Mouse (Mus musculus): ENCODE measurements at regions not wholly inside any gene's neighbourhood (a gene's known extent, or its start where the extent isn't known, plus 50 kb on each side); places are given as distances from the start of the nearest gene placed in this dataset.
"Not testable (repeated sequence)": the region's sequence is repeated elsewhere in the genome, so short reads cannot be mapped to it uniquely, and the experiment has no call there.

DNA sequence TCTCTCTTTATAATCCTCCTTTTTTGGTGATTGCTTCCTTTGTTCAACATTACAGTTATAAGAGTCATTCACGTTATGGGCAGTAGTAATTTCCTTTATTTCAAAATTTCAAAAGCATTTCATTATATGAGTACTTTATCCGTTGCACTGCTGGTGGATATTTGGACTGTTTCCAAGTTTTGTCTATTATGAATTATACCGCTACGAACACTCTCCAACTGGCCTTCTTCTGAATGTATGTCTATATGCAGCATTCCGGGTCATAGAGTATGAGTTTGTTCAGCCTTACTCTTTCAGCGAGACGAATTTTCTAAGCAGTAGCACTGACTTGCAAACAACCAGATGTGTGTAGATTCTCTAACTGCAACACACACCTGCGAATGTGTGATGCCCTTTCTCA lies 57.8 kb downstream of the Dusp6 start:
- no peak for DNase-seq

DNA sequence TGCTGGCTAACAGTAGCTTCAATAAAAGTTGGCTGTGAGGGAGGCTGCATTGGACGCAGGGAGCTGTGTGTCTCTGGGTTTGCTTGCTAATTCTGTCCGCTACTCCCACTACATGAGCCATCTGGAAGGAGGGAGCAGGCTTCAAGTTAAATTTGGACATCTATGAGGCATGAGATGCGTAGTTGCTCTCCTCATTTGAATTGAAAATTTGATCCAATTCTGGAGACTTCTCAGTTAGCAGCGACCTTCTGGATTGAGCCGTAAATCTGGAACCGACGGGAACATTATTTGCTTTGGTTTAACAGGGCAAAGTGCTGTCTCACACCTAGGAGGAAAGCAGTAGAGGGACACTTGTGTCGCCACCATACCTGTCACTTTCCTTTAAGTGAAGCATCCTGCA lies 60.3 kb downstream of the Dusp6 start:
- DNase-seq = no peak

DNA sequence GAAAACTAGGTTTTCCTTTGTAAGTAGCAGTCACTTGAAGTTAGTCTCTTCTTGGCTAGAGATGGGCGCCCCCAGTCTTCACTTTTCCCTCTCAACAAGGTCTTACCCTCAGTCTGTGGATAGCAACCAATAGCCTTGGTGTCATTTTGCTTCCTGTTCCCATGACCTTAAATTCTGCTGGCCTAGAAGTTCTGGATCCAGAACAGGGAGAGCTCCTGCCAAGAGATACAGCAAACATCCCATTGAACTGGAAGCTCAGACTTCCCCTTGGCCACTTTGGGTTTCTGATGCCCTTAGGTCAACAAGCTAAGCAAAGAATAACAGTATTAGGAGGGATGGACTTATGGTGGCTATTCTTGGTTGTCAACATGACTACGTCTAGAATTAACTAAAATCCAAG lies 64.5 kb downstream of the Dusp6 start:
- no peak for DNase-seq

DNA sequence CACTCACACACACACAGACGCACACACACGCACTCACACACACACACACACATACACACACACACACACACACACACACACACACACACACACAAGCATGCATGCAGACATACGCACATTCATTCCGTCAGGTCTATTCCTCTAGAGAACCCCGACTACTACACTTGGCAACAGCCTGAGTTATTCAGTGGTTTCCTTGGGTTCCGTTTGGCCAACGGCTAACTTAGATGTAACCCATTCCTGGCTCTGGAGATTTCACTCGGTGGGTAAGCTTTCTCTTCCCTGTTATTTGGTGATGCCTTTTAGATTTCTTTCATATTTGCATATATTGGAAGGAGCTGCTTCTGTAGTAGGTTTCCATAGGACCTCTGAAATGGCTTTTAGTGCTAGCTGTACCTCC lies 65.5 kb downstream of the Dusp6 start:
- DNase-seq = no peak

DNA sequence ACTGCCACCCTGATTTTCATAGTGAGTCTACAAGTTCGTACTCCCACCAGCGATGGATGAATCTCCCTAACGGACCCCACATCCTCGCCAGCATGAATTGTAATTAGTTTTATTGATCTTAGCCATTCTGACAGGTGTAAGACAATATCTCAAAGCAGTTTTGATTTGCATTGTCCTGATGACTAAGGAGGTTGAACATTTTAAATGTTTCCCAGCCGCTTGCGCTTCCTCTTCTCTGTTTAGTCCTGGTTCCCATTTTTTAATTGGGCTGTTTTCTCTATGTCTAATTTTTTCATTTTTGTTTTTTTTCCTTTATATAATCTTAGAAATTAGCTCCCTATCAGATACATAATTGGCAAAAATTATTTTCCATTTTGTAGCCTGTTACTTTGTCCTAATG lies 66.4 kb downstream of the Dusp6 start:
- no peak for DNase-seq

DNA sequence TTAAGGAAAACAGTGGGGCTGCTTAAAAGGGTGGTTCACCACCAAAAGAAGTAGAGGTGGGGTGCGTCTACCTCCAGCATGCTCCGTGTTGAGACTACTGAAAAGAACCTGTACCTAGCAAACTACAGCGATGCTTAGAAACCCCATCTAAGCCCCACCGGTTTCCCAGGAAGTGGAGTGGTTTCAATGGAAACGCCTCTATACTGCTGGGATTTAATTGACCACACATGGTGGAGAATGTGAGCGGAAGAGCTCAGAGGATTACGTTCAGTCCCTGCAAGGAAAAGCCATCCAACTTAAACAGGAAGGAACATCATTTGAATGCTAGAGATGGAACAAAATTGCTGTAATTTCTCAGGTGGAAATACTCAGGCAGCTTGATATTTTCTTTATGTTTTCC lies 67.5 kb downstream of the Dusp6 start:
- no peak for DNase-seq

DNA sequence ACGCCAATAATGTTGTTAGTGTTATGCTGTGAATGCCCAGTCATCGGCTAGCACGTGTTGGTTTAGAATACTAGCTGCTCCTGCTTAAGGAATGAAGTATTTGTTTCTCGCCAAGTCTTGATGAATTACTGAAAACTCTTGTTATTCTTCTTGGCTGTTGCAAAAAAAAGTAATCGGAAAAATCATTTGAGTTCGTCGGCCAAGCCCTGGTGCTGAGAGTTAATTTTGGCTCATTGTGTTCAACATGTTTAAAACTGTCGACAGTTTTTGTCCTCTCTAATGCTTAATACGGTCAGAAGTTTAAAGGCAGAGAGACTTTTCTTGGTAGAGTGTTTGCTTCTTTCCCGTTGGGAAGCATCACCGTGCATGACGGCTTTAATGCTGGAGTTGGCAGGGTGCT lies 68.8 kb downstream of the Dusp6 start:
- DNase-seq = no peak

DNA sequence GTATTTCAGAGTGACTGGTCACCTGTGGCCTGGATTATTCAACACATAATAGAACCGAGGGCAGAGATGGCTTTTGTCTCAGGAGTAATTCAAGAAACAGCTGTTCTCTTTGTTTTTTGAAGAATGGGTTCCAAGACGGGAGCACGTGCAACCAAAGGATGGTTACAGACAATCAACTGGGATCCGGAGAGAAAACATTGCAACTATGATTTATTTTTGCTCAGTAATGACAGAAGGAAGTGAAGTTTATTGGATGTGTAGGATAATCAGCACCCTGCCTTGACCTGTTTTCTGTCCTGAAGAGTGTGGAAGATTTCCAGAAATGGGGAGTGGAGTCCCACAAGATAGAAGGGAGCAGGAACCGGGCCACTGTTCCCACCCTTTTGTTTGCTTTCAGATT lies 70.8 kb downstream of the Dusp6 start:
- DNase-seq = no peak

DNA sequence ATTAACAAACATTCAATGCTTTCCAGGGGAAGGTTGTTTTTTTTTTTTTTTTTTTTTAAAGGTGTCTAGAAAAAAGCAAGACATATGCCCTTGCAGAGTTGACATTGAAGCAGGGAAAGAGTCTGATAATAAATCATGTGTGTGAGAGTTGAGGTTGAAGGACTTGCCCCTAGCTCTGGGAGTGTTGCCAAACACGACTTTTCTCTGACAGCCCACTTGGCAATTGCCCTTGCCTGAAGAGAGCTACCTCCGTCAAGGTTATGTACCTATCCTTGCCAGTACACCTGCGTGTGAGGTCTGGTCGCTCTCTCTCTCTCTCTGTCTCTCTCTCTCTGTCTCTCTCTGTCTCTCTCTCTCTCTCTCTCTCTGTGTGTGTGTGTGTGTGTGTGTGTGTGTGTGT lies 73.1 kb downstream of the Dusp6 start:
- DNase-seq = no peak

DNA sequence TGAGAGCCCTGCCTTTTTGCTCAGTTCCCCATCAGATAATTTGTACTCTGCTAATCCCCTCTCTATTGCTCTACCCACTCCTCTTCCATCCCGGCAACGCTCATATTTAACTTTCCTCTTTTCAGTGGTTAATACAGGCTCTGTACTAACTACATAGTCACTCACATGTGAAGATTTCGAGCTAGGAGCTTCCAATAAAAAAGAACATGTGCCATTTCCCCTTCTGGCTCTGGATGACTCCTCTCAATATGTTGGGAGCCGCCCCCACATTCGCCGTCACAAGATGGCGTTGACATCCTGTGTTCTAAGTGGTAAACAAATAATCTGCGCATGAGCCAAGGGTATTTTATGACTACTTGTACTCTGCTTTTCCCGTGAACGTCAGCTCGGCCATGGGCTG lies 75.8 kb downstream of the Dusp6 start:
- not testable (repeated sequence) for DNase-seq

DNA sequence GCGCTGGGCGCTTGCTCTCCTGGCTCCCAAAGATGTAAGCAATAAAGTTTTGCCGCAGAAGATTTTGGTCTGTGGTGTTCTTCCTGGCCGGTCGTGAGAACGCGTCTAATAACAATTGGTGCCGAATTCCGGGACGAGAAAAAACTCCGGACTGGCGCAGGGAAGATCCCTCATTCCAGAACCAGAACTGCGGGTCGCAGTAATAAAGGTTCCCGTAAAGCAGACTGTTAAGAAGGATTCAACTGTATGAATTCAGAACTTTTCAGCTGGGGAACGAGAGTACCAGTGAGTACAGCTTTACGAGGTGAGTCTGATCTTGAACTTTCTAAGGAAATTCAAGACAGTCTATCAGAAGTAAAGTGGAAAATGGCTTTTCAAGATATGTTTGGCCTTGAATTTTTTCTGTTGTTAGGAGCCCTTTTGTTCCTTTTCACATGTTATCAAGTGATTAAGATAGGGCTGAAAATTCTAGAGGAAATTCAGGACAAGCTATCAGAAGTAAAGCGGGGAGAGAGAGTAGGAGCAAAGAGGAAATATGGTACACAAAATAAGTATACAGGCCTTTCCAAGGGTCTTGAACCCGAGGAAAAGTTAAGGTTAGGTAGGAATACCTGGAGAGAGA lies 76.4 kb downstream of the Dusp6 start:
- not testable (repeated sequence) for DNase-seq

DNA sequence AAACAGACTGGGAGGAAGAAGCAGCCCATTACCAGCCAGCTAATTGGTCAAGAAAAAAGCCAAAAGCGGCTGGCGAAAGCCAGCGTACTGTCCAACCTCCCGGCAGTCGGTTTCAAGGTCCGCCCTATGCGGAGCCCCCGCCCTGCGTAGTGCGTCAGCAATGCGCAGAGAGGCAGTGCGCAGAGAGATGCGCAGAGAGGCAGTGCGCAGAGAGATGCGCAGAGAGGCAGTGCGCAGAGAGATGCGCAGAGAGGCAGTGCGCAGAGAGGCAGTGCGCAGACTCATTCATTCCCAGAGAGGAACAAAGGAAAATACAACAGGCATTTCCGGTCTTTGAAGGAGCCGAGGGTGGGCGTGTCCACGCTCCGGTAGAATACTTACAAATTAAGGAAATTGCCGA lies 77.0 kb downstream of the Dusp6 start:
- not testable (repeated sequence) for DNase-seq

DNA sequence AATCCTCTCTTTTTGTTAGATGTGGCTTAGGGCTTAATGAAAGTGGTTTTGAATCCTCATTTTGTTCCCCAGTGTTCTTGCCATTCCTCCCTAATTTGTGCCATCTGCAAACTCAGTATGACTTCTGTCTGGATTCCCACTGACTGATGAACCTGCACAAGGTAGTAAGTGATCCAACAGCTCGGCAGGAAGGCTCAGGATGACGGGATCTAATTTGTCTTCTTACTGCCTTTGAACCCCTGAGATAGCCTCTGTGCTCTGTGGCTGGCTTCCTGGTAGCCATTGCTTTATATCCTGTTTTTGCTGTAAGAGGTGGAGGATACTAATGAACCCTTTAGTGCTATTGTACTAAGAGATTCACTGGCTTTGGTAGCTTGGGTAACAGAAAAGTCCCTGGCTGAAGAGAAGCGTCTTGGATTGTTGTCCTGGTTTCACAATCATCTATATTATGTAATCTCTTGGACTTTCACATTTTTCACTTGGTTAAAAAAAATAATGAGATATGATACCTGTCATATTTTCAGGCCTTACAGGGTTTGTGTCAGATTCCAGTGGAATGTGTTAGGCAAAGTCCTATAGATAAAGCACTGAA lies 86.2 kb downstream of the Dusp6 start:
- no peak for DNase-seq

DNA sequence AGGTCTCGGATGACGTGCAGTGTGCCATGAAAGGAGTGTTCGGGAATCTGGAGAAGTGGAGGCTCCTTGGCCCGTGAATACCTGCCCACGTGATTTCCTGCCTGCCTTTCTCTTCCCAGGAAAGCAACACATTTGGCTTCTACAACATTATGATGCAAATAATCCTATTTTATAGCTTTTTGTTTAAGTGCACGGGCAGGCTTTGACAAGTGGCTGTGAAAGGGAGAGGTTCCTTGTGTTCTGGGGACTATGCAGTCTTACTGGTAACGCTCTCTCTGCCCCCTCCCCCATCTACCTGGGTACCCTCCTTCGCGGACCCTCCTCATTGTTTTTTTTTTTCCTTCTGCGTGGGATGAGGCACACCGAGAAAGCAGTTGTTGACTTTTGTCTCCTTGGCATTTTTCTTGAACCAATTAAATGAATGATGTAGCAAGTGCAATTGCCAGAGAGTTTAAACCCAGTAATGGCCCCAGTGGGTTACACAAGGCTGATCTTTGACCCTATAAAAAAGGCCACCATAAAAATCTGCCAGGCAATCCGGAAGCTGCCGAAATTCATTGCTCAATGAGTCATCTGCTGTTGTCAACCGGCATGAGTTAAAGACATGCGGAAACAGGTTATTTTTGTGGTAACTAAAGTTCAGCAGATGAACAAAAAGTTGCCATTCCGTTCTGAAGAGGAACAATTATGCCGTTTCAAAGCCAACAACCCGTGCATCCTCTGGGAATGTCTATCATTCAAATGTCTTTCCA lies 90.7 kb downstream of the Dusp6 start:
- peak; percentile 10 for DNase-seq

DNA sequence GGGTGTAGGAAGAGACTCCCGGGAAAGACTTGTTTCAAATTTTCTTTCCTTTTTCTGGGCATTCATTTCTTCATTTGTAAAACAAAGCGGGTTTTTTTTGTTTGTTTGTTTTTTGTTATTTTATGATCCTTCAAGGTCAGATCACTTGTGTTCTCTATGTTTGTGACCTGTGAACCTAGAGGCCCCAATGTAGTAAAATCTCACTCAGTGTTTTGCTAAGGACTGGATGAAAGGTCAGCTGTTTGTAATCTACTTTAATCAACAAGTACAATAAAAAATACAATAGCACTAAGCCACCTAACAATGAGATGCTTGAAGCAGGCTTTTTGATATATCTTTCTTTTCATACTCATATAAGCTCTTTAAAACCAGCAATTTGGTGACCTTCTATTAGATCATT lies 91.3 kb downstream of the Dusp6 start:
- no peak for DNase-seq

DNA sequence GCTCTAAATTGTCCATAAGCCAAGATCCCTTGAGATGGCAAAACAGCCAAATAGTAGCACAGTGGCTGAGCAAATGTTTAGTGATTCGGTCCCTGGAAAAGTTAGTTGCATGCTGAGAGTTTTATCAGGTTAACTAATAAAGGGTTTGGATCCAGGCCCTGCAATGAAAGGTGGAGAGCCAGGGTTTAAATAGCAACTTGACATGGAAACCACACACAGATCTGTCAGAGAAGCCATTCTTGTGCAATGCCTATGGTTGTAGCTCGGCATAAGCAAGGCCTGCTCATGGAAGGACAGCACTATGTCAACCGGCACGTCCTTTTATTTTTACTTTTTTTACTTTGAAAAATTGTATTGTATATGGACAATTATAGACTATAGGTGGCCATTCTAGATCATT lies 92.3 kb downstream of the Dusp6 start:
- DNase-seq = no peak

DNA sequence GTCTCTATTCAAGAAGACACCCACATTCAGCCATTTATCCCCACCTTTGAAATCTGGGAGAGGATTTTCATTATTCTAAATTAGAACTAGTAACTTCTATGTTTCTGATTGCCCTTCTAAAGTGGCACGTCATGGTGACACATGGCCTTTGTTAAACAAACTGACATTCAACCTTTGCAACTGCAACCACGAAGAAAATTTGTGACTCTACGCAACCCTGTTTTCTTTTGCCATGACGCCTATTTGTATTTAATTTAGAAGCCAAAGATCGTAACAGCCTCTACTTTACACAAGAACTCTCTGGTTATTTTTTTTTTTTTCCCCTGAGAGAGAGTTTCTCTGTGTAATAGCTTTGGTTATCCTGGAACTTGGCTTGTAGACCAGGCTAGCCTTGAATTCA lies 93.2 kb downstream of the Dusp6 start:
- DNase-seq = no peak

DNA sequence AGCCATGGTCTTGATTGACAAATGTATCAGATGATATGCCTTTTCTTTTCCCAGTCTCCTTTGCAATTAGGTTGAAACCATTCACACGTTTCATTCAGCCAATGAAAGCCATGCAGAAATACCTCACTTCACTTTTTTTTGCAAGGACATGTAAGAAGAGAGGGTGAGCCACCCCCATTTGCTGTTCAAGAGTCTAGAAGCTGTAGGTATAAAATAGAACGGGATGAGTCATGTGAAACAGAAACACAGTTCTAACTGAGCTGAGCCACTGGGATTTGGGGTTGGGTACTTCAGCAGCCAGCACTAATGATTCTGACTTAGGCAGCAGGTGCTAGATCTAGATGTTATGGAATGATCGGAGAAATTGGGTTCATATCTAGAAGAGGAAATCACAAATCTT lies 93.9 kb downstream of the Dusp6 start:
- DNase-seq = no peak

DNA sequence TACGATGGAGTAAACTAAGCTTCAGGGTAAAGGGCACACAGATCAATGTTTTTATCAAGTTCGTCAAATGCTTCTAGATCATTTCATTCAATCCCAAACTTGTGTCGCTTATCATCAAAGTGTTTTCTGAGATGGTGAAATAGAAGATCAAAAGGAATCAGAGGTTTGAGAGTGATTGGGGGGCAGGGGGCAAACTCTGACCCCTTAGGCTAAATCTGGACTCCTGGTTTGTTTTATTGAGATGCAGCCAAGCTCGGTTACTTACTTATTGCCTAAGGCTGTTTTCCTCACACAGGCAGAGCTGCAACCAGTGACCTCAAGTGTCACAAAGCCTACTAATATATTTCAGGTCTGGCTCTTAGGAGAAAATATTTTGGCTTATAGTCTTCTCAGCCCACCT lies 94.3 kb downstream of the Dusp6 start:
- DNase-seq = no peak

DNA sequence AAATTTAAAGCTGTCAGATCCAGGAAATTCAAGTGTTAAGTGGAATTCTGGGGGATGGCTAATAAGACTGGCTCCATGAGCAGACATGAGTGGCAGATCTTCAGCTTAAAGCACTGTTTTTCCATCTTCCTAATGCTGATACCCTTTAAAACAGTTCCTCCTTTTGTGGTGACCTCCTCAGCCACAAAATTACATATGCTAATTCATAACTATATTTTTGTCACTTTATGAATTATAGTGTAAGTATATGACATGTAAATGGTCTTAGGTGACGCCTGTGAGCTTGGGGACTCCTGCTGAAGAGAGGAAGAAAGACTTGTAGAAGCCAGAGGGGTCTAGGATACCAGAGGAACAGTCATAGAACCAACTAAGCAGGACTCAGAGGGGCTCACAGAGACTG lies 95.2 kb downstream of the Dusp6 start:
- DNase-seq = no peak

DNA sequence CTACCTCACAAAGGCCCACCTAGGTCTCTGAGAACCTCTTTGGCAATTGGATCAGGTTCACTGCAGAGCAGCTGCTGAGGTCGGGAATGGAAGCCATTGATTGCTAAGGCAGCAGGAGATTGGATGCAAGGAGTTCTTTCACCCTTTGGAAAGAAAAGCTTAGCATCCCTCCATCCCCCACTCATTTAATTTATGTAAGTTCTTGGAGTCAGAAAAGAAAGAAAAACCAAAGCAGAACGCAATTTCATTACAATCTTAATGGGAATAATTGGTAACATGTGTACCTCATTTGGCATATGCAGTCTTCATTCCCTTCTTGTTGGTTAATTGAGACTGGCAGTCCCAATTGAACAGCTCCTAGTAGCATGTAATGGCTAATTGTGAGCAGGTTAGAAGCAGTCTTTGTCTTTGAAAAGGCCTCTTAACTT lies 96.4 kb downstream of the Dusp6 start:
- no peak for DNase-seq

DNA sequence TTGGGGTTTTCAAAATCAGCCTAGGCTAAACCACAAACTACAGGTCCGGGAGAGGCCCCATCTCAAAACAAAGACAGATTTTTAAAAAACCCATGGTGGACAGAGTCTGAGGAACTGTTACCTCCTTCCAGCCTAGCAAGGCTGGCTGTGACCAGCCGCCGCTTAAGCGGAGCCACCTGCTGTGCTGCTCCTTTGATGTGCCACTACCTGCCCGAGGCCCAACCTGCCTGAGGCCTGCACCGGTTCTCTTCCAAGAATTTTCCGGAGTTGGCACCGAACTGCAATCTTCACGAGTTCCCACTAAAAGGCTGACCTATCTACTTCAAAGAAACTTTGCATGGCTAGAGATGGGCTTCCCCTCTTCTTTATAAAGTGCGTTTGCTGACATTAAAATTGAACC lies 97.6 kb downstream of the Dusp6 start:
- DNase-seq = not testable (repeated sequence)

DNA sequence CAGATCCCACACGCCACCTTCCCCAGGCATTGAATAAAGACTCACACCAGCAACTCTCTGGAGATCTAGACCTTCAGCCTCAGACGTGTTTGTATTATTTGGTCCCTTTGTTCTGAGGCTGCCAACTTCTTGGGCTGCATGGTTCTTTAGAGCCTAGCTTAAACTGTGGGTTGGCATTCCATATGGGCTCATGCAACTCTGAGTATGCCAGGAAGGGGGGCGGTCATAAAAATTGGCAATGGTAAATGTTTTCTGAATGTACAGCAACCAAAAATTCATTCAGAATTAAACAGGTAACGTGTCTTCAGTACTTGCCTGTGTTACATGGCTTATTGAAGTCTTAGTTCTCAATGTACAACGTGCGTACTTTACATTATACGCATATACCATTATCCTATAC lies 103.1 kb downstream of the Dusp6 start:
- DNase-seq = no peak

DNA sequence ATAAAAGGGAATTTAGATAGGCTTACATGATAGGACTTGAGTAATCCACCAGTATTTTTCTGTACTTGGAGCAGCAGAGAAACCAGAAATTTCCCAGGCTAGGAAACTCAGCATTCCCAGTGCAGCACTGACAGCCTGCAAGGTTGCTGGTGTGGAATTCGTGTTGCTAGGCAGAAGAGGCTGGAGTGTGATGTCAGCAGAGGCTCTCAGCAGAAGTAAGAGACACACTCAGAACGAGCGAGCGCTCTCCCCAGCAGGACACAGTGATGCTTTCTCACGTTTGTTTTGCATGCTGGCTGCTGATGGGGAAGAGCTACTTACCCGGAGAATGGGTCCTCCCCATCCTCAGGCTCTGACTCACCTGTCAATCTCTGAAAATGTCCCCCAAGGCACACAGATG lies 104.7 kb downstream of the Dusp6 start:
- no peak for DNase-seq

Data from gastrocnemius, postnatal 25 days (tissue).